Mouse (Mus musculus) heart, adult 2 months (tissue): ENCODE measurements around the gene Gatc. TPM values are rescaled to one million over a fixed set of nuclear protein-coding genes. Genes with fewer than 3 reads are reported as not detected.
"Not testable (repeated sequence)": the region's sequence is repeated elsewhere in the genome, so short reads cannot be mapped to it uniquely, and the experiment has no call there.

Source experiments
- DNase-seq, 2 experiments: peaks; one replicate each; pipeline ENCODE4 v3.0.0; 2021
- H3K27ac ChIP-seq: fragments of 200-600 bp; 2 replicates; pipeline ENCODE4 v1.8.1; 2022
- H3K27me3 ChIP-seq: fragments of 200-500 bp; 2 replicates; pipeline ENCODE4 v1.6.1; 2012; ENCODE audit warnings: mild to moderate bottlenecking, low read length, inconsistent platforms, mixed read lengths; ENCODE audit not compliant: control insufficient read depth, insufficient read depth
- H3K36me3 ChIP-seq: fragments of 200-500 bp; 2 replicates; pipeline ENCODE4 v1.6.1; 2012; ENCODE audit warnings: low read length, inconsistent platforms; ENCODE audit not compliant: control insufficient read depth, insufficient read depth
- H3K4me1 ChIP-seq: fragments of 200-500 bp; 2 replicates; pipeline ENCODE4 v1.6.1; 2011; ENCODE audit warnings: low read length; ENCODE audit not compliant: control insufficient read depth, insufficient read depth
- H3K4me3 ChIP-seq: fragments of 200-600 bp; 2 replicates; pipeline ENCODE4 v1.8.1; 2022
- H3K79me2 ChIP-seq: fragments of 200-500 bp; replicated peaks from 2 replicates; pipeline ENCODE4 v1.6.1; 2012; ENCODE audit warnings: mild to moderate bottlenecking, inconsistent platforms, low read length, moderate library complexity, mixed read lengths; ENCODE audit not compliant: control insufficient read depth, insufficient read depth
- H3K9ac ChIP-seq: fragments of 200-500 bp; 2 replicates; pipeline ENCODE4 v1.6.1; 2012; ENCODE audit warnings: low read depth, mild to moderate bottlenecking, control low read depth, inconsistent platforms, low read length, mixed read lengths
- CTCF ChIP-seq: fragments of 200-600 bp; IDR thresholded peaks from 2 replicates; pipeline ENCODE4 v1.8.1; 2022; ENCODE audit warnings: antibody characterized with exemption, mild to moderate bottlenecking, moderate library complexity
- EP300 ChIP-seq: fragments of 200-500 bp; IDR thresholded peaks from 2 replicates; pipeline ENCODE4 v1.6.1; 2011; ENCODE audit warnings: low read depth, low read length, control low read depth; ENCODE audit not compliant: insufficient read depth
- POLR2A ChIP-seq: fragments of 200-500 bp; IDR thresholded peaks from 2 replicates; pipeline ENCODE4 v1.6.1; 2011; ENCODE audit warnings: mild to moderate bottlenecking, low read depth, low read length, control low read depth; ENCODE audit not compliant: insufficient read depth
- whole genome bisulfite sequencing: fragments of 180-500 bp; shearing (Covaris S2); methylation state at CpG from one replicate; pipeline ENCODE4 v1.1.7; 2018; 5-methylcytosine and 5-hydroxymethylcytosine counted together
- intact Hi-C: fragments of 180-260 bp; cut with DNase I; formaldehyde crosslinking; loops from one replicate; pipeline ENCODE4 v1.15.1; 2025
- polyA plus RNA-seq: library from polyadenylated mRNA; depleted of rRNA; stranded (reverse); fragments of >200 nt; gene quantifications from 2 replicates; pipeline ENCODE4 v1.2.3, GENCODE M21; 2012
- total RNA-seq, 2 experiments: library from RNA; stranded (reverse); gene quantifications; 2 replicates each; pipeline ENCODE4 v1.2.3; 2021

The Gatc gene
- total and polyA plus RNA-seq, 3 experiments, result 18.1 to 19.8 (median 18.2) TPM

DNA sequence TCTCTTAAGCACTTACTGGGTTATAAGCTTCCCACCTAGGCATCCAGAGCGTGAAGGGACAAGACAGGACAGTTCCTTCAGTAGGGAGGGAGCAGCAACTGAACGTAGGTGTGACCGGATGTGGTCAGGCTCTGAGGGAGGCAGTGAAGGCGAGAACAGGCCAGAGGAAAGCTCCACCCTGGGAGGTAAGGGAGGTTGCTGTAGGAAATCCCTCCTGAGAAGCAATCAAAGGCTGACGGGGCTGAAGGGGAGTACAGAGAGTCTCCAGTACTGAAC is 27.4 kb downstream of the Gatc start:
- Histone ChIP-seq H3K4me3 (no peak overlapping the region), H3K4me1 (no peaks in the 10 kb centered on the region), H3K36me3 (no peaks in the 10 kb centered on the region), H3K27ac (no peak overlapping the region), H3K27me3 (no peaks in the 10 kb centered on the region), H3K79me2 (no peaks in the 10 kb centered on the region), H3K9ac (no peak overlapping the region)
- no peak for TF ChIP-seq POLR2A
- TF ChIP-seq EP300, result no peak
- DNase-seq, result no peak
- intact Hi-C loops, result no loop called here
- 48% methylated on average over 5 of the region's 5 CpGs for WGBS

DNA sequence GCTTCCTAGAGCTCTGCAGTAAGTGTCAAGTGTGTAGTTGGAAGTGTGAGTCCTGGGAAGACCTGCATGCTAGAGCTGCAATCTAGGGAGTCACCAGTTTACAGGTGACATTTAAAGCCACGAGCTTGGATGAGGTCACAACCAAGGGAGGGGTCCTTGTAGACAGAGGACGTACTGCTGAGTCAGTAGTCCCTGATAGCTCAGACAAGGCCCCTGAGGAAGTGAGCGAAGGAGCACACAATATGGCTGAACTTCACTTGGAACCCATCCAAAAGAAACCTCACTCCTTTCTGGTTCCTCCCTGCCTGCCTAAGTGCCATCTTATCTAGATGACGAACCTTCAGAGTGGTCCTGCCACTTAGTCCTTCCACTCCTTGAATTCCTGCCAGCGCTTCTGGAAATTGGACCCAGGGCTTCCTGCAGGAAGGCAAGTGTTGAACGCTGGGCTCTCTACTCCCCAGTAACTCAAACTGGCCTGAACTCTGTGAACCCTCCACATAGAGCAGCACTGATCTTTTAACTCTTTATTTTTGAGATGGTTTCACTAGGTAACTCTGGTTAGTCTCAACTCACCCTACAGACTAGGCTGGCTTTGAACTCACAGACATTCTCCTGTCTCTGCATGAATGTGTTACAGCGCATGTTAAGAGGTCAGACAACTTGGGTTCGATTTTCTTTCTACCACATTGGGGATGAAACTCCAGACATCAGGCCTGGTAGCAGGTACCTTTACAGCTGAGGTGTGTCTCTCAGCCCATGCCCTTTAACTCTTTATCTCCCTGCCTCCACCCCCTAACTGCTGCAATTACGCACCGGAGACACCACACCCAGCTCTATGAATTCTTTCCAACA is 27.9 kb downstream of the Gatc start:
- 49% methylated on average over 10 of the region's 10 CpGs for WGBS
- H3K27ac ChIP-seq, result no peak overlapping the region

DNA sequence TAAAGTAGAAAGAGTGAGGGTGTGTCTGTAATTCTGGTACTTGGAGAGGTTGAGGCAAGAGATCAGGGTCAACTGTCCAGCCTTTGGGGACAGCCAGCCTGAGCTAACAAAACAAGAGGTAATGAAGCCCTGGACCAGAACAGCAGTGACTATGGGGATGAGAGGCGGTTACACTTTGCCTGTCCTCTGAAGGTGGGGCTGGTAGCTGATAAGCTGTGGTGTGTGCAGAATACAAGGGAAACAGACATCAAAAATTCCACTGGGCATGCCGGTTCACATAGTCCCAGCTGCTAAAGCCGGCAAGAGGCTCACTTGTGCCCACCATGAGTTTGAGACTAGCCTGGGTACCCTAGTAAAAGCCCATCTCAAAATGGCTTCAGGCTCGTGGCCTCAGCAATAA is 28.6 kb downstream of the Gatc start:
- H3K36me3 ChIP-seq, result no peaks in the 10 kb centered on the region
- 59% methylated on average over 4 of the region's 4 CpGs for WGBS
- no peaks in the 10 kb centered on the region for H3K27me3 ChIP-seq
- no peak for TF ChIP-seq CTCF
- TF ChIP-seq EP300, result no peak
- TF ChIP-seq POLR2A, result no peak
- intact Hi-C loops, result no loop called here
- DNase-seq, result no peak
- H3K27ac ChIP-seq, result no peak overlapping the region
- no peaks in the 10 kb centered on the region for H3K4me1 ChIP-seq
- H3K79me2 ChIP-seq, result no peaks in the 10 kb centered on the region
- no peak overlapping the region for H3K4me3 ChIP-seq
- no peak overlapping the region for H3K9ac ChIP-seq

More for the DNA sequence above, 27.9 kb downstream of the Gatc start:
- H3K9ac ChIP-seq, result no peak overlapping the region
- no peaks in the 10 kb centered on the region for H3K36me3 ChIP-seq
- no peak for DNase-seq
- H3K4me3 ChIP-seq, result no peak overlapping the region
- H3K4me1 ChIP-seq, result no peaks in the 10 kb centered on the region
- intact Hi-C loops, result no loop called here
- TF ChIP-seq CTCF (no peak), EP300 (no peak), POLR2A (no peak)
- no peaks in the 10 kb centered on the region for H3K79me2 ChIP-seq
- no peaks in the 10 kb centered on the region for H3K27me3 ChIP-seq

GRCm38 (mm10) chr5:115302190-115302589 is 38.8 kb downstream of the Gatc start:
- intact Hi-C loops, H3K9ac ChIP-seq, H3K79me2 ChIP-seq, H3K4me3 ChIP-seq, H3K4me1 ChIP-seq, H3K27ac ChIP-seq, DNase-seq, H3K27me3 ChIP-seq: not testable (repeated sequence)
- 72% methylated on average over 7 of the region's 7 CpGs for WGBS
- H3K36me3 ChIP-seq, result peaks cover 11% of the 10 kb centered on the region

DNA sequence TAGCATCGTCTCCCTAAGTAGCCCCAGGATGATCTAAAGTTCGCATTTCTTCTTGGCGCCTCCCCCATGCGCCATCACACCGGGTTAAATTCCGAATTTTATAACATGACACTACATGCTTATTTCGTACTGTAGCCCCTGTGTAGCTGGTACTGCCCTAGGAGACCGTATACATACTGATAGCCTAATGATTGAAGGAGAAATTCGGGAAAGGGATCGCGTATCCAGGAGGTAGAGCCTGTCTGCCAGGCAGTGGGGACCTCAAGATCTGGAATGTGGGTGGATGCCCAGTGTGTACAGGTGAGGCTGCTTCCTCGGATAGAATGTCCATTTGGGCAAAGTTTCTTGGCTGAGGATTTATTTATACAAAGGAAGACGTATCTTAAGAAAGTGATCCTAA is 39.4 kb downstream of the Gatc start:
- no peak for DNase-seq
- TF ChIP-seq POLR2A (no peak), CTCF (no peak), EP300 (no peak)
- intact Hi-C loops, result loop anchor here (2.0 kb wide), 5 partner anchors 17 to 47 kb away; partner anchors contain the start of genes Cox6a1, Rnf10 and Srsf9

GRCm38 (mm10) chr5:115300792-115301614 is 40.0 kb downstream of the Gatc start, which contains the start of gene Dynll1:
TSS of gene Dynll1 (minus strand) at chr5:115300999.
- peaks cover 12% of the 10 kb centered on the region for H3K36me3 ChIP-seq
- whole genome bisulfite sequencing, result 1% methylated on average over 64 of the region's 66 CpGs
- peaks cover 2% of the 10 kb centered on the region; the same call in 1 of the 2 replicates for H3K4me1 ChIP-seq
- no peaks in the 10 kb centered on the region for H3K79me2 ChIP-seq
- H3K27ac ChIP-seq, result peak within 1 kb of the TSS; percentile 89
- peak within 1 kb of the TSS; percentile 96 for H3K4me3 ChIP-seq
- DNase-seq, result peak; percentile 99 to 100
- H3K9ac ChIP-seq, result peak within 1 kb of the TSS; percentile 94
- intact Hi-C loops, result loop anchor here (2.0 kb wide), 5 partner anchors 18 to 48 kb away; partner anchors contain the start of genes Cox6a1, Rnf10 and Srsf9
- no peaks in the 10 kb centered on the region for H3K27me3 ChIP-seq
- TF ChIP-seq EP300 (peak; percentile 87; the same call in 1 of the 2 replicates), CTCF (no peak), POLR2A (peak; percentile 89)

More for the DNA sequence above, 39.4 kb downstream of the Gatc start:
- peaks cover 2% of the 10 kb centered on the region; the same call in 1 of the 2 replicates for H3K4me1 ChIP-seq
- H3K9ac ChIP-seq, result peak overlapping the region; percentile 67
- no peaks in the 10 kb centered on the region for H3K27me3 ChIP-seq
- 31% methylated on average over 13 of the region's 13 CpGs for WGBS
- H3K4me3 ChIP-seq, result peak overlapping the region; percentile 96
- H3K79me2 ChIP-seq, result no peaks in the 10 kb centered on the region
- peak overlapping the region; percentile 68 for H3K27ac ChIP-seq
- H3K36me3 ChIP-seq, result peaks cover 12% of the 10 kb centered on the region
